Mouse (Mus musculus): Measurements from ENCODE around the gene Nelfa.
"Not testable (repeated sequence)": the region's sequence is repeated elsewhere in the genome, so short reads cannot be mapped to it uniquely, and the experiment has no call there.

The Nelfa gene

GRCm38 (mm10) chr5:33919466-33919865 lies 16.7 kb downstream of the Nelfa start:
- DNase-seq: peak; percentile 58 to 83

GRCm38 (mm10) chr5:33916616-33917015 lies 19.6 kb downstream of the Nelfa start:
- DNase-seq: not testable (repeated sequence)

GRCm38 (mm10) chr5:33915031-33915430 lies 21.2 kb downstream of the Nelfa start:
- DNase-seq: peak in 1 of 2 experiments; percentile 0

GRCm38 (mm10) chr5:33903176-33903575 lies 33.0 kb downstream of the Nelfa start:
- DNase-seq: no peak

GRCm38 (mm10) chr5:33902696-33903095 lies 33.5 kb downstream of the Nelfa start:
- peak in 1 of 2 experiments; percentile 32 for DNase-seq

GRCm38 (mm10) chr5:33901278-33901677 lies 34.9 kb downstream of the Nelfa start:
- no peak for DNase-seq

- no peak for DNase-seq
Observed at GRCm38 (mm10) chr5:33900701-33901263, 35.4 kb downstream of the Nelfa start.

GRCm38 (mm10) chr5:33900101-33900500 lies 36.1 kb downstream of the Nelfa start:
- no peak for DNase-seq

GRCm38 (mm10) chr5:33899245-33899644 lies 37.0 kb downstream of the Nelfa start:
- no peak for DNase-seq

- DNase-seq: peak in 1 of 2 experiments; percentile 14
Observed at GRCm38 (mm10) chr5:33898671-33899070, 37.5 kb downstream of the Nelfa start.

GRCm38 (mm10) chr5:33897158-33897557 lies 39.1 kb downstream of the Nelfa start:
- no peak for DNase-seq

GRCm38 (mm10) chr5:33895116-33895515 lies 41.1 kb downstream of the Nelfa start:
- DNase-seq: no peak

- DNase-seq: no peak
Observed at GRCm38 (mm10) chr5:33893406-33893805, 42.8 kb downstream of the Nelfa start.

- no peak for DNase-seq
Observed at GRCm38 (mm10) chr5:33881118-33881517, 55.1 kb downstream of the Nelfa start.

GRCm38 (mm10) chr5:33875472-33875871 lies 60.7 kb downstream of the Nelfa start:
- DNase-seq: no peak

- DNase-seq: no peak
Observed at GRCm38 (mm10) chr5:33857693-33858092, 78.5 kb downstream of the Nelfa start.

GRCm38 (mm10) chr5:33854019-33854418 lies 82.2 kb downstream of the Nelfa start:
- peak; percentile 31 to 41 for DNase-seq

GRCm38 (mm10) chr5:33853086-33853485 lies 83.1 kb downstream of the Nelfa start:
- DNase-seq: peak; percentile 25 to 55

GRCm38 (mm10) chr5:33851466-33851865 lies 84.7 kb downstream of the Nelfa start:
- DNase-seq: no peak
